Mouse (Mus musculus) c-Kit-positive CD71-negative TER-119-negative erythroid progenitor cells, embryonic 14.5 days (primary cell): ENCODE data around the gene Aldh4a1.

Experiments used
- DNase-seq: peaks from one replicate; pipeline ENCODE4 v3.0.0-alpha.2; 2013; ENCODE audit warnings: low read depth

Aldh4a1 gene

DNA sequence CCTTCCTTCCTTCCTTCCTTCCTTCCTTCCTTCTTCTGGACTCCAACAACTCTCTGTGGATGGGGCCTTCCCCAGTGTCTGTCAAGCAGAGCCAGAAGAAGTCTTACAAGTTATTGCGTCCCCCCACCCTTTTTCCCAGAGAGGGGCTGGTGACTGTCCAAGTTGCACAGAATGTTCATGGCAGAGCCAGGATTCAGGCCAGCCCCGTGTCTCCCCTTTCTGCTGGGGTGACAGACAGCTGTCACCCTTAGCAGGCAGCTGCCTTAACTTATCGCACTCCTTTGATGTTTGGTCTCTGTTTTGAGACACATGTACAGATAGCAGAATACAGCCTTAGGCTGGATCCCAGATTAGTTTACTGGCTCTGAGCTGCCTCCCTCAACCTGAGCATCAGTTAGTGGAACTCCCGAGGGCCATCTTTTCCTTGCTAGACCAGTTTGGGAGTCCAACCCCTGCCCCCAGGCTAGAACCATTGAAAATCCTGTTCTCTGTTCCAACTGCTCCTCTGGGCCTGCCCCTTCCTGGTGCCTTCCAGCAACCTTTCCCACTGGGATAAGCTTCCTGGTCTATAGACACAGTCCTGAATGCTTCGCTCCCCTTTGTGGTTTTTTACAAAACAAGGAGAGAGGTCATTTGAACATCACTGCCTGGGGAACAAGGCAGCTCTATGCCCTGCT lies 33.2 kb upstream of the Aldh4a1 start:
- no peak for DNase-seq

DNA sequence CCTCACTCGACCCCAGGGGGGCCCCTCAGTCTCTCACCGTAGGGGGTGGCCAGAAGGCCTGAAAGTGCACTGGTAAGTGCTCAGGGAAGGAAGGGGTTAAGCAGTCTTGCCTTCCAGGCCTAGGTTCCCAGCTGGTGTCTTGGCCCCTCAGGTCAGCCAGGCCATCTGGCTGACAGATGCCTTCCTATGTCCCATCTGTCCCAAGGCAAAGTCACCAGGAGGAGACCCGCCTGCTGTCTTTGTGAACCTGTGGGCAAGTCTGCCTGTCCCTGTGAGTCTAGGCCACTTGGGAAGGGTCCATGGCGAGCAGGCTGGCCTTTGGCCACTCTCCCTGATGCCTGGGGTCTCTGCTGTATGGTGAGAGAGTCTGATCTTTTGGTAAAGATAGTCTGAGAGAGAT lies 32.2 kb upstream of the Aldh4a1 start:
- DNase-seq = no peak

DNA sequence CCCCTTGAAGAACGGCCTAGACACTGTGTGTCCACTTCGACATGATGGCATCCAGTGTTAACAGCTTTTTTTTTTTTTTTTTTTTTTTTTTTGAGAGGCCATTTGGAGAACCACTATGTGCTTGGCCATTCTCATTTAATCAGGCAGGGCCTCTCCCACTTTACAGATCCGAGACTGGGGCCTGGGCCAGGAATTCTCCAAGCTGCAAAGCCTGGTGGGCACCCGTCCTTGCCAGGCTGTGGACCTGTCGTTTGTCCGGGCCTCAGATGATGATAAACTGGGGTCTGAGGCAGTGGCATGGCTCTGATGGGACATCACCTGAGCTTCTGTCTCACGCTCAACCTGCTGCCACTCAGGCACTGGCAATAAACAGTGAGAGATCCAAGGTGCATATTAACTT lies 29.8 kb upstream of the Aldh4a1 start:
- no peak for DNase-seq

DNA sequence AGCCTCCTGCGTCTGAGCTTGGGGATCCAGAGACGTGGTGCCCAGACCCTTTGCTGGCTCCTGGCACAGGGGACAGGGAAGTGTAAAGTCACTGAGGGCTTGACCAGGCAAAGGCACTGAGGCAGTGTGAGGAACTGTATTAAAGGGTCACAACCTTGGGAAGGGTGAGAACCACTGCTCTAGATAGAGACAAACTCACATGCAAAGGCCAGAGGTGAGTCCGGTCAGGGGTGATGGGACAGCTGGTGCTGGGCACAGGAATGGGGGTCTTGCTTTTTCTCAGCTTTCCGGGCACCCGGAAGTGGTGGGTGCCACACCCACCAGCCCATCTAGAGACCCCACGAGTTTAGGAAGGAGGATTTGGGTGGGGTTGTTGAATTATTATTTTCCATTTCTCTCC lies 29.3 kb upstream of the Aldh4a1 start:
- DNase-seq = no peak

- no peak for DNase-seq
Measured at GRCm38 (mm10) chr4:139594062-139594461, 28.6 kb upstream of the Aldh4a1 start.

- DNase-seq = no peak
Measured at GRCm38 (mm10) chr4:139596715-139597114, 26.0 kb upstream of the Aldh4a1 start.

DNA sequence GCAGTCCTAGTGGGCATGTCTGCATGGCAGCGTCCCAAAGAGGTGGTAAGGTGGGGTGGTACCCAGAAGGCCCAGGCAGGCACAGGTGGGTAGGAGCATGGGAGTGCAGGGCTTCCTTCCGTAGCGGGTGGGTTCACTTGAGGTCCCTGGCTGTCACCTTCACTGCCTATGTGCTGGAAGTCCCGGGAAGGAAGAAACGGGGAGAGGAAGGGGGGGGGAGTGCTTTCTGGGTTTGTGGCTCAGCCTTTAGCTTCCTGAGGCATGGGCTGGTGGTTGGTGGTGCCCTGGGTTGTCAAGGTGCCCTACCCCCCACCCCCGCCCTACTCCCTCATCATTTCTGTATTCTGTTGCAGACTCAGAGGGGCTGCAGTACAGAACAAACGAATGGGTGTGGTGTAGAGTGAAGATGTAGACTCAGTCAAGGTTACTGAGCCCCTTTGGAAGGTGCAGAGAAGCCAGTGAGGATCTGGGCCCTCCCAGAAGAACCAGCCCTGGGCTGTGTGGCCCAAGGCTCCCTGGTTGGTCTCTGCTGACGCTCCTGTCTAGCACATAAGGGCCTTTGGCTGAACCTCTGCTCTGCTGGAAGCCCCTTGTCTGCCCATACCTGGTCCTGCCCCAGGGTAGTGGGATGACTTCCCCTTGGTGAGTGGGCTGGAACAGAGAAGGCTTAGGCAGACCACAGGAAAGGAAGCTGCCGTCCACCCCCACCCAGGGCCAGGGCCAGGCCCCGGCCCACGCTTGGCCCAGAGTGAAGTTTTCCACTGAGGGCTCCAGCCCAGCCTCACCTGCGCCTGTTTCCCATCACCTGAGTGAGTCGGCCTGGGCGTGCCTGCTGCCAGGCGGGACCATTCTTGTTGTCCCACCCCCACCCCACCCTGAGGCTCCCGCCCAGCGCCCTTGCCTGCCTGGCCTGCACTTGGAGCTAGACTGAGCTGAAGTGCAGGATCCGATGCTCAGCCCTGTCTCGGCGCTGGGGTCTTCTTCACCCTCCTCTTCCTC lies 25.1 kb upstream of the Aldh4a1 start:
- no peak for DNase-seq

DNA sequence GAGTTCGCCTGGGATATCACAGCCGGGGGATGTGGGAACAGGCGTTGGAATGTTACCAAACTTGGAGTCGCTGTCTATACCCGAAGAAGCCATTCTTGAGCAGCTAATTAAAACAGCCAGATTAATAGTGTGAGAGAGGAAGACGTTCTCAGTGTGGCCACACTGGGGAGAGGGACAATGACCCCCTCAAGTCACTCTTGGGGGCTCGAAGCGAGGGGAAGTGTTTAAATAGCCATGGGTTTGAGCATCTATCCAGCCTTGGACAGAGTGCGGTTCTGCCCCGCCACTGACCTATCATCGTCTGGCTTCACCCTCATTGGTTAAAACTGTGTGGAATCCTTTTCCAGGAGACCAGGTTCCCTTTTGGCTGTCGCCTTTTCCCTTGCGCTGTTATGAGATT lies 24.3 kb upstream of the Aldh4a1 start:
- no peak for DNase-seq

DNA sequence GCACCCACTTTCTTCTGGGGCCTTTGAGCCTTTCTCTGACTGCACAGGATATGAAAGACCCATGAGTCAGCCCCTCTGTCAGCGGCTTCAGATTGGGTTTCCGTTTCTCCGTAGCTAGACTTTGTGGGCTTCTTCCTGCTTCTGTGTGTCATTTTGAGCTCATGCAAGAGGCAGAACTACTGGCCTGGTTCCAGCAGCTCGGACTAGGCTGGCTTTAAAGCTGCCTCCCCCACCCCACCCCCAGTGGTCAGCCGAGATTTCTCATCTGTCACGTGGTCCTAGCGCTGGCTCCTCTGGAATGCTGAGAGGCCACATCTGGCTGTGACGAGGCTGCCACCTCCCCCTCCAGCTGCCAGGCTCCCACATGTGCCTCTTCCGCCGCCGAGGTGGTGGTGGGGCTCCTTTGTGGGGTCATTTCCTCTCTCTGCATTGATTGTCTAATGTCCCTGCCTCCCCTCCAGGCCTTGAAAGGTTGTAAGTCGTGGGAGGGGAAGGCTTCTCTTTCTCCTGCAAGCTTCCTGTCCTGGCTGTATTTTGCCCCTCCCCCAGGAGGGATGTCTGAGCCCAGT lies 23.6 kb upstream of the Aldh4a1 start:
- peak; percentile 63 for DNase-seq

DNA sequence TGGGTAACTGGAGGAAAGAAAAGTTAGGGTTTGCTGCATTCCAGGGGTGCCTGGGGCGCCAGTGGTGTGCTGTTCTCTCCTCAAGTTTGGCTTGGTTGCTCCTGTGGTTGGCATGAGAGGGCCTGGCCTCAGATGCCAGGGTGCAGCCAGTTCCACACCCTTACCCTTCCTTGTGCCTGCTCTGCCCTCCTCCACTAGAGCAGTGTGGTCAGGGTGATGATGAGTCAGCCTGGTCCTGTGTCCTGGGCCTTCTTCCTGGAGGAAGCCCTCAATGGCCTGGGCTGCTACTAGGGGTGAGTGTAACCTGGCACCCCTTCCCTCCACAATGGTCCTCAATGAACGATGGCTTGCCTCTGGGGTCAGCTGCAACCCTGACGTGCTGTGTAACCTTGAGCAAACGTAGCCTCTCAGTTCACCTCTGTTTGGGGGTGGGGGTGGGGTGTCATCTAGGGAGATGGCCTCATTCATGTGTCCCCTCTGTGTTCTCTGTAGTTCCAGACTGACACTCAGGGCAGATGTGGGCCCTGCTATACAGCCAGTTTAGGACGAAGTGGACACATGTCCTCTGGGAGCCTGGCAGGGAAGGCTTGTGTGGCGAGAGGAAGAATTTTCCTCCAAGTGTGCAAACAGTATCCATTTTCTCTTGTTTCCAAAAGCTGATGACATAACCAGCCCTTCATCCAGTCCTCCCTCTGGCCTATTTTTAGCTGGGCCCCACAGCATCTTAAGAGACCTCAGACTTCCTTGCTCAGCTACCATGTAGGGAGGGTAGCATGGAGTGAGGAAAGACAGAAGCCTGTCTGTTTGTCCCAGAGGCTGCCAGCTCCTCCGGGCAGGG lies 20.9 kb upstream of the Aldh4a1 start:
- DNase-seq = no peak

DNA sequence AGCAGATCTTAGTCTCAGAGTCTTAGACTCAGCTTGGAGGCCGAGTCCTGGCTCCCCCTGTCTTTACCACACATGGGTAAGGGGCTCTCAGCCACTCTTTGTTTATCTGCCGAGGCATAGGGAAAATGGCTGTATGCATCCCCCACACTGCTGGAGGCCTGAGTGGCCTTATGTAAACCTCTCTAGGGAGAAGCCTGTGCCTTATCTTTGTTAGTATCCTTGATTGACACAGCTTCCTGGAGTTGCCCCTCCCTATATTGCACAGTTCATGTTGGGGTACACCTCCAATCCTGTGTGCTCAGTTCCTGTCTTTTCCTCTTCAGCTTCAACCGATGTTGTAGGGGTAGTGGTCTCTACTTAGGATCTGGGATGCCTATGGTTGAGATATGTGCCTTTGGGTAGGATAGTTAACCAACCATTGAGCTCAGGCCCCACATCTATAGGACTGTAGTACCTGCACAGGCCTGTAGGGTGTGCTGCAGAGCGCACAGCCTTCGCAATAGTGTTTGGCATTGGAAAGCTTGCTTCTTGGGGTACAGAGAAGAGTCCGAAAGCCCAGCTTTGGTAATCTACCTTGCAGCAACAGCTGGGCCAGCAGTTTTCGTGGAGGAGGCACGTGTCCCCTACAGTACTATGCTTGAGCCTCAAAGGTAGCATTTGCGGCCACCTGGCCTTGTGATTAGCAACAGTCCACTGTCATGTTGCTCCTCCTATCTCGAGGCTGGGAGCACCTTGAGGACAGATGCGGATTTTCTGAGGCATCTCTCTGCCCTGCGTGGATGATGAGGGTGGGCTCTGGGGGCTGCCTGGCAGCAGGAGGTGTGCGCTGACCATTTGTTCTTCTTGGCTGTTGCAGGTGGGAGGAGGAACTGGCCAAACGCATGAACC lies 20.1 kb upstream of the Aldh4a1 start, which contains the start of gene Gm21969:
Gene Gm21969 (plus strand): TSS at position 830 of the 888 bp plus-strand sequence.
- peak; percentile 65 for DNase-seq

DNA sequence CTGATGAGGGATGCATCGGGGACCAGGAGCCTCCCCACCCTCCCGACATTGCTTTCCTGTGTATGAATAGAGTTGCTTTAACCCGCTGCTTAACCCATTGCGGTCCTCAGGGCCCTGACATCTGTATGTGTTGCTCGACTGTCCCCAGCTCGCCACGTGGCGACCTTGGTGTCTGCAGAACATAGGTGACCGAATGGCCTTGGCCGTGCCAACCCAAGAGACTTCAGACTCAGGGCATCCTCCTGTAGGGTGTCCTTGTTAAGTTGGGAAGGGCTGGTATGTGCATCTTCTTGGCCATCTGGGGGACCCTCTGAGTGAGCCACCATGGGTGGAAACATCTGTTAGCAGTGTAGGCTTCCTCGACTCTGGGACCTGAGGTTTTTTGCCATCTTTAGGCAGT lies 17.4 kb upstream of the Aldh4a1 start:
- DNase-seq = no peak

DNA sequence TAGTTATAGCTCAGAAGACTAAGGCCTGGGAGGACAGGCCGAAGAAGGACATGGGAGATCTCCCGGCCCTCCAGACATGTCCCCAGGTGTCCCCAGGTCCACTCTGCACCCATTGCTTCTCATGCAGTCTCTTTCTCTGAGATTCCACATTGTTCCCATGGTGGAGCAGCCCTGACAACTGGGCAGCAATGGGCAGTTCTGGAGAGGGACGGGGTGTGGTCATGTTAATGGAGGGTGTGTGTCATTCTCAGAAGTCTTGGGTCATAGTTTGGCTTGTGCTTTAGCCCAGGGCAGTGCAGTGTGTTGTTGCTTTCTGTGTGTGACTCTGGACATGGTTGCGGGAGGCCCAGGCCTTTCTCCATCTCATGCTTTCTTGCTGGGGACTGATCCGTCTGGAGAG lies 15.9 kb upstream of the Aldh4a1 start:
- no peak for DNase-seq

GRCm38 (mm10) chr4:139608975-139609374 lies 13.7 kb upstream of the Aldh4a1 start:
- no peak for DNase-seq

GRCm38 (mm10) chr4:139610954-139611353 lies 11.7 kb upstream of the Aldh4a1 start:
- no peak for DNase-seq

DNA sequence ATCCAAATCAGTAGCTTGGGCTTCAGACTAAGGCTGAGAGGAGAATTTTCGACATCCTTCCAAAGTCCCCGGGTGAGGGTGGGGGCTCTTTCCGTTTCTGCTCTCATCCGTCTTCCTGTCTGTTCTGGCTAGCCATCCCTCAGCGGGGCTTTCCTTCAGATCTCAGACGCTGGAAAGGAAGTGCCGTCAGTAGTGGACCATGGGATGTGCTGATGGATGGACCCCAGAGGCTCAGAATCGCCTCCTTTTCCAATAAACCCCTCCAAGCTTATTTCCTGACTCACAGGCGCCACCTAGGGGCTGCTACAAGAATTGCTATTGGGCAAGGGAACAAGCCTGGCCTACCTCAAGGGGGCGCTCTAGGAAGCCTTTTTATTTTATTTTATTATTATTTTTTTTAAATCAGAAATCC lies 11.1 kb upstream of the Aldh4a1 start:
- peak; percentile 63 for DNase-seq

DNA sequence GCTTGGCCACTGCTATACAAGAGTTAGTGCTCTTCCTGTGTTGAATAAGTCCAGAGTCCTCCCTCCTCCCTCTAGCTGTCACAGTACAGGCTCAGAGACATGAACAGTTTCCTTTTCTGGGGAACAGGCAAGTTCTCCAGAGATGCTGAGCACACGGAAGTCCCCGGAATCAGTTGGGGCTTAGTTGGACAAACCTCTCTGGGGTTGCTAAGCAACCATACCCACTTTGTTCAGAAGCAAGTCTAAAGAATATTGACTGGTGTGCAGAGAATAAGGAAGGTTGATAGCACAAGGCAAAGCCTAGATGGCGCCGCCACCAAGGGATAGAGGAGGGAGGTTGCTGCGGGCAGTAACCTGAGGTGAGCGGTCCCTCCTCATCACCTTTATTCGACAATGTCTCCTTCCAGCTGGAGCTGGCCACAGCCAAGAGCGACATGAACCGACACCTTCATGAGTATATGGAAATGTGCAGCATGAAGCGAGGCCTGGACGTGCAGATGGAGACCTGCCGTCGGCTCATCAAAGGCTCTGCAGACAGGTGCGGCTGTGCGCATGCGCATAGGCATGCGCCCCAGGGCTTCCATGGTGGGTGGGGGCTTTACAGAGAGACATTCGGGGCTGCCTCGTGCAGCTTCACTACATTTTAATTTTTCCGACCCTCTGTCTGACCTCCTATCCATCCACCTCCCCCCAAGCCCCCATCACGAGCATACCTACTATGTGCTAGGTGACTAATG lies 8.0 kb upstream of the Aldh4a1 start:
- DNase-seq = no peak

GRCm38 (mm10) chr4:139616276-139617000 lies 6.2 kb upstream of the Aldh4a1 start:
- DNase-seq = peak; percentile 73

- DNase-seq = no peak
Measured at GRCm38 (mm10) chr4:139617001-139617364, 5.7 kb upstream of the Aldh4a1 start.

DNA sequence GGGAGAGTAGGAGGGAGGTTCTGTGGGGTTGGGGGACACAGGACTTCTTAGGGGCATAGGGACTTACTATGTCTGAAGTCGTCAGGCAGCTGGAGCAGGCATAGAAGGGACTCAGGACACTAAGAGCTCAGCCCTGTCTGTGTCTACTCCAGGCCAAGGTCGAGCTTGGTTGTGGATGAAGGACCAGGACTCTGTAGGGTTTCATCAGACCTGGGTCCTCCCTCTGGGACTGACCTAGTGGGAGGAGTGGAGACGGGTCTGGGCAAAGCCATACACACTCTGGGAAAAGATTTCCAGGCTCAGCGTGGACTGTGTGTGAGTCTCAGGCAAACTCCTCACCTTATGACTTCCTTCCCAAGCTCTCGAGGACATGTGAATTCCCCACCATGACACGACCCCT lies 2.9 kb upstream of the Aldh4a1 start:
- DNase-seq = no peak
